Mouse (Mus musculus): ENCODE results near the gene Tmem50b.
"Not testable (repeated sequence)": the region's sequence is repeated elsewhere in the genome, so short reads cannot be mapped to it uniquely, and the experiment has no call there.

Tmem50b gene

DNA sequence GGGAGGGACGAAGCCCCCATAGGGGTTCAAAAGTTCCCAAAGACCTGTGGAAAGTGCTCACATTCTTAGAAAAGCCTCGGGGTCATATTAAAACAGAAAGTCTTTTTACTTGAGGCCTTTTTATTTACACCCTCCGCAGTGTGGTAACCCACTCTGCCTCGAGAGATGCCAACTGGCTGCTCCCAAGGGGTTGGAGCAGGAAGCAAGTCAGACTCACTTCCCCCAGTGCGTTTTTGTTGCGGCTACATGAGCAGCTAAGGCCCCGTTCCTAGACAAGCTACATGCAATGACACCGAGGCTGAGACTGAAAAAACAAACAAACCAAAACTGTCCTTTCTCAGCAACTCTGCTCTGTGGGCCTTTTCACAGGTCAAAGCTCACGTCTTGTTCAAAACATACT lies 59.1 kb downstream of the Tmem50b start:
- no peak for DNase-seq (ENCODE audit: low spot score in 2 of 2)

- DNase-seq (ENCODE audit: low spot score in 2 of 2) = no peak
These were observed 59.5 kb downstream of the Tmem50b start for GRCm38 (mm10) chr16:91538051-91538450.

- DNase-seq (ENCODE audit: low spot score in 2 of 2) = no peak
These were observed 60.5 kb downstream of the Tmem50b start for GRCm38 (mm10) chr16:91537065-91537464.

DNA sequence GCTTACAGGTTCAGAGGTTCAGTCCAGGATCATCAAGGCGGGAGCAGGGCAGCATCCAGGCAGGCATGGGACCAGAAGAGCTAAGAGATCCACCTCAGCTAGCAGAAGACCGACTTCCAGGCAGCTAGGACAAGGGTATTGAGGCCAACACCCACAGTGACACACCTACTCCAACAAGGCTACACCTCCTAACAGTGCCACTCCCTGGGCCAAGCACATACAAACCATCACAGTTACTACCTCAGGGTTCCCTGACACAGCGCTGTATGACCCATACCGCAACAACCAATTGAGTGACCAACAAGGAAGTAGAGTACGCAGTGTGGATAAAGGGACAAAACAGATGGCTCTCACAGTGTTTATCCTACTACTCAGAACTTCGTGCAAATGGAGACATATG lies 61.2 kb downstream of the Tmem50b start:
- DNase-seq (ENCODE audit: low spot score in 2 of 2) = no peak

GRCm38 (mm10) chr16:91534888-91535287 lies 62.7 kb downstream of the Tmem50b start:
- DNase-seq (ENCODE audit: low spot score in 2 of 2) = no peak

DNA sequence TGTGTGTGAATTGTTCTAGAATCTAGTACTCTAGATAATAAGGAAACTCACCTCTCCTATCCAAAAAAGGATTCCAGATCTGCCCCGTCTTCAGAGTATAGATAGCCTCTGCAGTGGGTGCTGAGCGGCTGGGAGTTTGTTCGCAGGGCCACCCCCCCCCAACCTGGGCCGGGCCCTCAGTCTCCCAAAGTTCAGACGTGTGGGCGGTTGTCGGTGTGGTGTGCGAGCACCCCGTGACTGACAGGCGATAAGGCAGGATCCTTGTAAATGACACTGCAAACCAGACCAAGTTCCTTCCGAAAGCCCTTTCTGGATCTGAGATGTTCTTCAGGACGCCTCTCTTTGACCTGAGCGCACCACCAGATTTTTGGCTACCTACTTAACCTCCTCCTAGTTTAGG lies 63.1 kb downstream of the Tmem50b start:
- no peak for DNase-seq (ENCODE audit: low spot score in 2 of 2)

DNA sequence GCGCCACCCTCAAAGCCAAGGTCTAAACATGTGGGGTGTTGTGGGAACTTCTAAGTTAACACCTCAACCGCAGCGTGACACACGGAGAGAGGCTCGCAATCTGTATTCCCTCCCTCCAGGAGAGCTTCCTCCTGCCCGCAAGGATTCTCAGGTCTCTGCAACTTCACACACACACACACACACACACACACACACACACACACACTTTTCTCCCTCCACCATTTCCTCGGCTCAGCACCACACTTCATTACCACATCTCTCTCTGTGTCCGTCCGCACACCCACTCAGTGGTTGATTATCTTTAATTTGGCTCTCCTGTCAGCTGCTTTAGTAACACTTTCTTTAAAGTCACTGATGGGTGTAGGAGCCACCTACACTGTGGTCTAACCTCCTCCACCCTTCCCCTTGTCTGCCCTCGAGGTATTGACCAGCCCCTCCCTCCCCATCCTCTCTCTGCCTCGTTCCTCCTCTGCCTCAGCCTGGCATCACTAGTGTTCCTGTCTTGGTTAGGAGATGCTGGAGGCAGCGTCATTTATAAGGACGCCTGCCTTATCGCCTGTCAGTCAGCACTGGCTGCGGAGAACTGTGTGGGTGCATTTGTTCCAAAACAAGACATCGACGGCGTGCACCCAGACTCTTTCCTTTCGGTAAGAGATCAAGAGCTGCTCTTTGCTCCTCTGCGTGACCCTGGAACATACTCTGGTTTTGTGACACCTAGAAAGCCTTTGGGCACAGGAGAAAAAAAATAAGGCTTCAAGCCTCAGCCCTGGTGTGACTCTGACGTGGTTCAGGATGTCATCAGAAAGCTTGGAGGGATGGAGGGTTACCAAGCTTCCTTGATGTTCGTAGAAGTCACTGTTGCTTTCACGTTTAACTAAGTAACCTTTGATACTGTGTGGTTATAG lies 64.3 kb downstream of the Tmem50b start:
- peak; percentile 42 to 44 for DNase-seq (ENCODE audit: low spot score in 2 of 2)

GRCm38 (mm10) chr16:91532429-91532828 lies 65.2 kb downstream of the Tmem50b start:
- DNase-seq (ENCODE audit: low spot score in 2 of 2) = no peak

DNA sequence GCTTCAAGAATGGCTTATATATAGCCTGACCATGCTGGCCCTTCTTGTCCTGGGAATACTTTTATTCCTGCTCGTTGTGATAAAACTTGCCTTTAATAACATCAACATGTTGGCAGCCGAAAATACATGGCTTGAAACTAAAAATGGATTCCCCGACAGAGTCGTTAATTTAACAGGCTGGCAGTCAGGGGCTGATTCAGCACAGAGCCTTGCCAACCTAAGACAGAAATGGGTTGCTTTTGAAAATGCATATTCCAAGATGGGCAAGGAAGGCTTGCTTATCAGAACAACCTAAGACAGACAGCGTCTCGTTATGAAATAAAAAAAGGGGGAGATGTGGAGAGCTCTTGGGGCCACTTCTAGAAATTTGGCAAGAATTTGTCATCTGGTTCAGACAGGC lies 65.7 kb downstream of the Tmem50b start:
- no peak for DNase-seq (ENCODE audit: low spot score in 2 of 2)

GRCm38 (mm10) chr16:91530830-91531229 lies 66.8 kb downstream of the Tmem50b start:
- not testable (repeated sequence) for DNase-seq (ENCODE audit: low spot score in 2 of 2)

DNA sequence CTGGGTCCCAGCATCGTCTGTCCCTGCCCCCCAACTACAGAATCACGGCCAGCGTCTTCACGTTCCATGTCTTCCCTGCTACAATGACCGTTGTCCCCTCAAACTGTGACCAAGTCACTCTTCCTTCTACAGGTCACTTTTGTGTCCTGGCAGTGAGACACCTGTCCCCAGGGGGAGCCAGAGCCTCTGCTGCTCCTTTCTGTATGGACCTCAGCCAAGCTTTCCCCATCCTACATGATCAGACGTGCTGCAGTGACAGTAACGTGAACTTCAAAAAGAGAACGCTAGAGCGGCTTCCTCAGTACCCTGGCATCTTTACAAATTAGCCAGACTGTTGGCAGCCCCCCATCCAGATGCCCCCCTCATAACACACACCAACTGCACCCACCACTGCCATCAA lies 69.0 kb downstream of the Tmem50b start:
- DNase-seq (ENCODE audit: low spot score in 2 of 2) = no peak

DNA sequence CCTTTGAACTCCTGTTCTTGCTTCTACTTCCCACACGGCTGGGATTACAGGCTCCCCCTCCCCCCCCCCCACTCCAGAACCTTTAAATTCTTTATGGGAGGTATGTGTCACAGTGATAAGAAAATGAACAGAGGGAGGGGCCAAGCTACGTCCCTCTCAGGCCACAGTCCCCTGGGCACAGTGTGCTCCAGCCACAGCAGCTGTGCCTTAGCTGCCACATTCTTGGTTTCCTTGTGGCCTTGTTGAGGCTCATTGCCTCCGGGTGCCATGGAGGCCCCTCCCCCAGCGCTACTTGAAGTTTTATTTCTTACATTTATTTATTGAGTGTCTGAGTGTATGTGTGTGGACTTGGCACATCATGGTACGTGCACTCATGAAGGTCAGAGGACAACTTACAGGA lies 70.1 kb downstream of the Tmem50b start:
- no peak for DNase-seq (ENCODE audit: low spot score in 2 of 2)

GRCm38 (mm10) chr16:91527051-91527450 lies 70.5 kb downstream of the Tmem50b start:
- no peak for DNase-seq (ENCODE audit: low spot score in 2 of 2)

DNA sequence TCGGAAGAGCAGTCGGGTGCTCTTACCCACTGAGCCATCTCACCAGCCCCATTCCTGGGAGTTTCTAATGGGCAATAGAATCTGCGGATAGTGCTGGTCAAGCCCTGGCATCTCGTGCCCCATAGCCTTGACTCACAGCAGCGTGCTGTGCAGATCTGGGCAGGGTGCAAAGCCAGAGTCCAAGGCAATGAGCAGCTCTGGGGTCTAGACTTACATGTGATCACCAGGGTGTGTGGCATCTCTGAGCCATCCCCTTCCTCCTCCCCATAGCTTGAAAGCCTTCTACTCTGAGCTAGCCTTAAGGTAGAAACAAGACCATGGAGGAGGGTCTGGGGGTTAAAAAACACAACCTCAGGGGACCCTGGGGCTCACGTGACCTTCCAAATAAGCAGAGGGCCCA lies 71.3 kb downstream of the Tmem50b start:
- DNase-seq (ENCODE audit: low spot score in 2 of 2) = no peak

All from right cerebral cortex, adult 2 months (tissue).